Mouse (Mus musculus) G1E (cell line): ENCODE data around the gene Khdc4.

ENCODE experiments used
- CTCF ChIP-seq: IDR thresholded peaks from 2 replicates; pipeline ENCODE4 v1.5.1; 2012; ENCODE audit warnings: low read depth, low read length, inconsistent platforms, mixed read lengths
- GATA1 ChIP-seq: IDR thresholded peaks from 2 replicates; pipeline ENCODE4 v1.6.1; 2012; ENCODE audit warnings: borderline replicate concordance, low read length, inconsistent platforms, mixed read lengths
- GATA2 ChIP-seq: IDR thresholded peaks from 2 replicates; pipeline ENCODE4 v1.6.1; 2012; ENCODE audit warnings: low read depth, low read length, inconsistent platforms, borderline replicate concordance
- POLR2AphosphoS5 ChIP-seq: IDR thresholded peaks from 2 replicates; pipeline ENCODE4 v1.6.1; 2012; ENCODE audit warnings: low read depth, low read length, inconsistent platforms; ENCODE audit not compliant: insufficient replicate concordance
- TAL1 ChIP-seq: conservative IDR thresholded peaks from 2 replicates; pipeline ENCODE4 v1.6.1; 2012; ENCODE audit warnings: low read depth, low read length, inconsistent platforms, mixed read lengths

DNA sequence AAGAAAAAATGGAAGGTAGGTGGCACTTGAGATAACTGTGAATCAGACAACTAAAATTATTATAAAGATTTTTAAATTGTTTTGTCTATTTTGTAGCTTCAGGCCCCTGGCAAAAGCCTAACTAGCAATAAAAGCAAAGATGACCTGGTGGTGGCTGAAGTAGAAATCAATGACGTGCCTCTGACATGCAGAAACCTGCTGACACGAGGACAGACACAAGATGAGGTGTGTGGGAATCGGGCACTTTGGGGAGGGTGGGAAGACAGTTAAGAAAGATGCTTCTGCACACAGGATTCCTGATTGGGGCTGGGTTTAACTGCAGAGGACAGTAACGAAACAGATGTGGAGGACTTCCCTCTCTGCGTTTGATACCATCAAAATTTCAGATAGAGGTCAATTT, 3.5 kb downstream of the Khdc4 start:
- no peak for TF ChIP-seq CTCF
- TF ChIP-seq GATA1 = no peak
- TF ChIP-seq TAL1 = no peak
- no peak for TF ChIP-seq POLR2AphosphoS5
- no peak for TF ChIP-seq GATA2
